Mouse (Mus musculus) E14TG2a.4 (cell line): ENCODE data around the gene Platr17.

Source experiments
- CTCF ChIP-seq: conservative IDR thresholded peaks from 2 replicates; pipeline ENCODE4 v1.5.1; 2014; ENCODE audit warnings: low read length
- POU5F1 ChIP-seq: IDR thresholded peaks from 2 replicates; pipeline ENCODE4 v1.6.1; 2014; ENCODE audit warnings: low read length, borderline replicate concordance

DNA sequence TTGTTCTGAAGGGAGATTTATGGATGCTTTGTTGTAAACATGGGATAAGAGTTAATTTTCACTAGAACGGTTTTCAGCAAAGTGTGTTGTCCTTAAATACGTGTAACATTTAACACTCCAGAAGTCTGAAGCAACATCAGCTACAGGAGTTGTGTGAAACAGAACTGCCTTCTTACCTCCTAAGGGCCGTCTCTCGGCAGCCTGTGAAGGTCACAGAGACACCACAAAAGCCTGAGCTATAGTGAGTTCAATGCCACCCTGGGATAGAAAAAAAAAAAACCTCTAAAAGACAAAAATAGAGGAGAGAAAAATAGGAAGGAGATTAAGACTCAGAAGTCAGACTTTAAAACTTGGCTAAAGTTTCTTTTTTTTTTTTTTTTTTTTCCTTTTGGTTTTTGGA is 2.9 kb upstream of the Platr17 start:
- TF ChIP-seq CTCF (no peak), POU5F1 (no peak)
